Comparison of ENCODE assay signal across 18 mouse cellular contexts in the genomic region with DNA sequence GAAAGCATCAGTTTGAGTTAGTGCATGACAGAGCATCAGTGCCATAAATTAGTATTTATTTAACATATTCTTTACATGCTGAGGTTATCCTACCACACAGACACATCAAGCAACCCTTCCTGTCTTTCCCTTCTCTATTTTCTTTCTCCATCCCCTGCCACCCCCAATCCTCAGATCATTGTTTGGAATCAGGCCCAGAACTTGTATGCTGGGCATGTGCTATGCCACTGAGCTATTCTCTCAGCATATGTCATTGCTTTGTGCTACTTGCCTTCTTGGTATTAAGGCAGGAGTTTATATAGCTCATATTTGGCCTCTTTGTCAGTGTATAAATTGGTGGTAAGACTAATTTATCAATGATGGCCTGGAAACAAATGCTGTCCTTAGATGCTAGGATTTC.
"Had no signal": no experiment of that assay in that cellular context is flagged by ENCODE, and none has a peak within 500 bp of the region (broad histone marks: within the 10 kb centered on the region; RNA-seq: fewer than 3 reads in every experiment).

No protein-coding gene starts in this region.

- DNase-seq: liver, postnatal 0 days; lung, adult 2 months; lung, postnatal 10 days; lung, postnatal 4 days; retina, postnatal 1 day; right cerebral cortex, postnatal 14 days; spleen, adult 18-20 months; thymus, adult 18-20 months; thymus, postnatal 14 days; thymus, postnatal 36 days had no signal

- H3K9me3 ChIP-seq: liver, embryonic 15.5 days; lung, embryonic 15.5 days; midbrain, embryonic 10.5 days; midbrain, embryonic 12.5 days; midbrain, embryonic 15.5 days; neural tube, embryonic 13.5 days; neural tube, embryonic 15.5 days had no signal

- H3K27ac ChIP-seq: liver, embryonic 15.5 days; lung, embryonic 15.5 days; midbrain, embryonic 10.5 days; midbrain, embryonic 12.5 days; midbrain, embryonic 15.5 days; neural tube, embryonic 13.5 days; neural tube, embryonic 15.5 days had no signal

- ATAC-seq: liver, postnatal 0 days; midbrain, embryonic 15.5 days had no signal

- H3K4me2 ChIP-seq: liver, embryonic 15.5 days; lung, embryonic 15.5 days; midbrain, embryonic 12.5 days; midbrain, embryonic 15.5 days; neural tube, embryonic 13.5 days; neural tube, embryonic 15.5 days had no signal

- H3K4me1 ChIP-seq: liver, embryonic 15.5 days; lung, embryonic 15.5 days; neural tube, embryonic 15.5 days had no signal

- H3K9ac ChIP-seq: liver, embryonic 15.5 days; liver, postnatal 0 days; lung, embryonic 15.5 days; midbrain, embryonic 12.5 days; midbrain, embryonic 15.5 days; neural tube, embryonic 13.5 days; neural tube, embryonic 15.5 days had no signal

- H3K4me3 ChIP-seq: liver, embryonic 15.5 days; lung, embryonic 15.5 days; midbrain, embryonic 10.5 days; midbrain, embryonic 12.5 days; midbrain, embryonic 15.5 days; myocyte; neural tube, embryonic 13.5 days; neural tube, embryonic 15.5 days had no signal

- H3K36me3 ChIP-seq: liver, embryonic 15.5 days; lung, embryonic 15.5 days; midbrain, embryonic 12.5 days; midbrain, embryonic 15.5 days; neural tube, embryonic 13.5 days; neural tube, embryonic 15.5 days had no signal

- H3K27me3 ChIP-seq: liver, embryonic 15.5 days; lung, embryonic 15.5 days; midbrain, embryonic 12.5 days; midbrain, embryonic 15.5 days; neural tube, embryonic 13.5 days; neural tube, embryonic 15.5 days had no signal
